25 mouse cellular contexts compared by ENCODE assay signal in the genomic region with DNA sequence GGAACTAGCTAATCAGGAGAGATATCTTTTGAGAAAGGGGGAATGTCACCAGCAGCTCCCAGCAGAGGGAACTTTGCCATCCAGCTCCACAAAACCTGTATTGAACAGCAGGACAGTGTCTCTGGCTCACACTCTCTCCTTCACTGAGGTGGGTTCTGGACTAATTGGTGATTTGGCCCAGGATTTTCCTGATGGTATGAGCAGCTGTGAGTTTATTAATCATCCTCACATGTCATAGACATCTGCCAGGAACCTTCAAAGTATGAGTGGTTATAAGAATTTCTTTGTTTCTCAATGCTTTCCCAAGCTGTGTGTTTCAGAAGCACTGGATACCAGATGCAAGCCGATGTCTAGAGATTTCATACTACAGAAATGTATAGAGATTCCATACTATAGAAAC. TPM values are rescaled to one million over a fixed set of nuclear protein-coding genes. Genes with fewer than 3 reads are reported as not detected.
DNase-seq lines count a peak whose midpoint lies in the region; ATAC-seq and TF ChIP-seq lines count a peak whose summit lies in the region.
"Had no signal": no experiment of that assay in that cellular context is flagged by ENCODE, and none has a peak within 500 bp of the region (broad histone marks: within the 10 kb centered on the region; RNA-seq: fewer than 3 reads in every experiment).

No protein-coding gene starts in this region.

- no peak for ATAC-seq in forebrain, embryonic 12.5 days (ENCODE audit: low FRiP score)
- no peak for ATAC-seq in forebrain, embryonic 11.5 days (replicated peaks; ENCODE audit: low FRiP score)
- ATAC-seq in embryonic facial prominence, embryonic 13.5 days (ENCODE audit: insufficient number of reproducible peaks, insufficient read depth, low FRiP score, low TSS enrichment, low read depth), result no peak
- no peak for ATAC-seq in limb, embryonic 14.5 days (ENCODE audit: low FRiP score, low read depth)
- ATAC-seq: hindbrain, embryonic 16.5 days; intestine, postnatal 0 days; midbrain, embryonic 16.5 days had no signal

- H3K27ac ChIP-seq in forebrain, embryonic 12.5 days, result peak overlapping the region; percentile 19; the same call in 1 of the 2 replicates
- H3K27ac ChIP-seq in forebrain, embryonic 11.5 days (ENCODE audit: low read depth, low read length), result no peak overlapping the region
- peak overlapping the region; percentile 75 for H3K27ac ChIP-seq in embryonic facial prominence, embryonic 13.5 days
- peak overlapping the region; percentile 78 for H3K27ac ChIP-seq in limb, embryonic 14.5 days (replicated peaks; ENCODE audit: low read depth, low read length)
- H3K27ac ChIP-seq: gastrocnemius, adult 2 months; kidney, postnatal 0 days; layer of hippocampus, adult 2 months; liver, embryonic 13.5 days had no signal

- H3ac ChIP-seq in C2C12 (ENCODE audit: control insufficient read depth, insufficient read length, low read depth), result no peak overlapping the region

- no peak for DNase-seq in forebrain, embryonic 11.5 days (ENCODE audit: low spot score)
- peak; percentile 55 for DNase-seq in limb, embryonic 14.5 days (ENCODE audit: low spot score)
- DNase-seq in urinary bladder, postnatal 4 days (ENCODE audit: low spot score in 2 of 2), result no peak
- DNase-seq in frontal cortex, postnatal 25 days (ENCODE audit: low spot score in 2 of 2), result no peak
- DNase-seq: cerebellum, adult 2 months; gastrocnemius, adult 2 months; heart, postnatal 4 days; layer of hippocampus, postnatal 36 days; liver, embryonic 13.5 days; lung, embryonic 14.5 days; lung, postnatal 36 days; right cerebral cortex, postnatal 25 days had no signal

- H3K4me3 ChIP-seq in forebrain, embryonic 12.5 days (replicated peaks), result no peak overlapping the region
- no peak overlapping the region for H3K4me3 ChIP-seq in forebrain, embryonic 11.5 days (ENCODE audit: low read depth, low read length)
- H3K4me3 ChIP-seq in C2C12 (ENCODE audit: insufficient read depth, poor library complexity, severe bottlenecking), result no peak overlapping the region
- no peak overlapping the region for H3K4me3 ChIP-seq in embryonic facial prominence, embryonic 13.5 days
- H3K4me3 ChIP-seq in limb, embryonic 14.5 days (replicated peaks; ENCODE audit: low read length), result no peak overlapping the region
- H3K4me3 ChIP-seq: gastrocnemius, adult 2 months; heart, embryonic 13.5 days; layer of hippocampus, adult 2 months; liver, embryonic 13.5 days; stomach, embryonic 15.5 days had no signal

- TF ChIP-seq POLR2A in limb, embryonic 14.5 days (IDR thresholded peaks at IDR 0.05; ENCODE audit: borderline replicate concordance, extremely low read depth, insufficient read depth, insufficient read length), result no peak

- no peaks in the 10 kb centered on the region for H3K79me2 ChIP-seq in C2C12 (ENCODE audit: control insufficient read depth, insufficient read depth)

- H3K9ac ChIP-seq in forebrain, embryonic 12.5 days, result no peak overlapping the region
- H3K9ac ChIP-seq in forebrain, embryonic 11.5 days (ENCODE audit: low read length), result no peak overlapping the region
- H3K9ac ChIP-seq in embryonic facial prominence, embryonic 13.5 days, result no peak overlapping the region
- H3K9ac ChIP-seq in limb, embryonic 14.5 days (ENCODE audit: low read depth, low read length, severe bottlenecking), result no peak overlapping the region
- H3K9ac ChIP-seq: heart, embryonic 13.5 days; liver, embryonic 13.5 days; lung, embryonic 14.5 days; stomach, embryonic 15.5 days had no signal

- peaks cover 31% of the 10 kb centered on the region for H3K4me1 ChIP-seq in forebrain, embryonic 12.5 days
- H3K4me1 ChIP-seq in forebrain, embryonic 11.5 days (replicated peaks; ENCODE audit: control insufficient read depth, insufficient read depth, low read length), result peaks cover 10% of the 10 kb centered on the region
- H3K4me1 ChIP-seq in embryonic facial prominence, embryonic 13.5 days, result peaks cover 47% of the 10 kb centered on the region
- H3K4me1 ChIP-seq in limb, embryonic 14.5 days (ENCODE audit: control insufficient read depth, insufficient read depth, low read length), result peaks cover 35% of the 10 kb centered on the region
- H3K4me1 ChIP-seq: liver, embryonic 13.5 days had no signal

- no peak for TF ChIP-seq CTCF in C2C12 (IDR thresholded peaks at IDR 0.05; ENCODE audit: control insufficient read depth, insufficient read depth, insufficient read length)

- no peaks in the 10 kb centered on the region for H3K36me3 ChIP-seq in forebrain, embryonic 12.5 days (replicated peaks)
- no peaks in the 10 kb centered on the region for H3K36me3 ChIP-seq in forebrain, embryonic 11.5 days (ENCODE audit: control insufficient read depth, insufficient read depth, low read length)
- no peaks in the 10 kb centered on the region for H3K36me3 ChIP-seq in C2C12 (ENCODE audit: control insufficient read depth, insufficient read depth)
- H3K36me3 ChIP-seq in embryonic facial prominence, embryonic 13.5 days, result no peaks in the 10 kb centered on the region
- H3K36me3 ChIP-seq in limb, embryonic 14.5 days (ENCODE audit: control insufficient read depth, insufficient read depth, low read length), result peaks cover 4% of the 10 kb centered on the region
- H3K36me3 ChIP-seq: heart, embryonic 13.5 days; liver, embryonic 13.5 days; stomach, embryonic 15.5 days had no signal

- no peaks in the 10 kb centered on the region for H3K9me3 ChIP-seq in forebrain, embryonic 12.5 days
- H3K9me3 ChIP-seq in forebrain, embryonic 11.5 days (ENCODE audit: control insufficient read depth, low read length), result no peaks in the 10 kb centered on the region
- H3K9me3 ChIP-seq in embryonic facial prominence, embryonic 13.5 days, result no peaks in the 10 kb centered on the region
- no peaks in the 10 kb centered on the region for H3K9me3 ChIP-seq in limb, embryonic 14.5 days (ENCODE audit: control insufficient read depth, low read length)
- H3K9me3 ChIP-seq: heart, embryonic 13.5 days; liver, embryonic 13.5 days; stomach, embryonic 15.5 days had no signal

- no peak overlapping the region for H3K4me2 ChIP-seq in forebrain, embryonic 12.5 days
- no peak overlapping the region for H3K4me2 ChIP-seq in forebrain, embryonic 11.5 days (ENCODE audit: low read depth, low read length, severe bottlenecking)
- peak overlapping the region; percentile 11 for H3K4me2 ChIP-seq in embryonic facial prominence, embryonic 13.5 days
- H3K4me2 ChIP-seq in limb, embryonic 14.5 days (replicated peaks; ENCODE audit: low read depth, low read length, severe bottlenecking), result no peak overlapping the region
- H3K4me2 ChIP-seq: heart, embryonic 13.5 days; liver, embryonic 13.5 days; lung, embryonic 14.5 days; stomach, embryonic 15.5 days had no signal

- H3K27me3 ChIP-seq in forebrain, embryonic 12.5 days, result no peaks in the 10 kb centered on the region
- H3K27me3 ChIP-seq in forebrain, embryonic 11.5 days (ENCODE audit: control insufficient read depth, insufficient read depth, low read length), result no peaks in the 10 kb centered on the region
- H3K27me3 ChIP-seq in C2C12 (ENCODE audit: control insufficient read depth, insufficient read depth, insufficient read length), result no peaks in the 10 kb centered on the region
- H3K27me3 ChIP-seq in embryonic facial prominence, embryonic 13.5 days, result no peaks in the 10 kb centered on the region
- H3K27me3 ChIP-seq in limb, embryonic 14.5 days (ENCODE audit: control insufficient read depth, insufficient read depth, low read length), result no peaks in the 10 kb centered on the region
- H3K27me3 ChIP-seq: CH12.LX; heart, embryonic 13.5 days; liver, embryonic 13.5 days; stomach, embryonic 15.5 days had no signal

- WGBS in forebrain, embryonic 12.5 days, result 93% methylated on average over 1 of the region's 1 CpGs
- 100% methylated on average over 1 of the region's 1 CpGs for WGBS in forebrain, embryonic 11.5 days
- 57% methylated on average over 1 of the region's 1 CpGs for WGBS in embryonic facial prominence, embryonic 13.5 days
- 70% methylated on average over 1 of the region's 1 CpGs for WGBS in limb, embryonic 14.5 days

- no peaks in the 10 kb centered on the region for H3K79me3 ChIP-seq in C2C12 (ENCODE audit: low read depth)

TF ChIP-seq in C2C12, 6 proteins besides CTCF, POLR2A, EP300 and RAD21:
- TF ChIP-seq MYOG (IDR thresholded peaks at IDR 0.05; ENCODE audit: control insufficient read depth, extremely low read depth, insufficient read length), result no peak
- TF ChIP-seq MYOD1 (IDR thresholded peaks at IDR 0.05; ENCODE audit: control insufficient read depth, insufficient read length, low read depth), result peak; percentile 63

RNA-seq across cellular contexts. Expression of gene Cpa4, which starts 6.8 kb away (rescaled TPM):
- polyA plus RNA-seq in forebrain, embryonic 12.5 days (2016; fragmentation: Nextera tagmentation; extraction: Ambion mirVana), result 4.7 and 5.2 TPM in 2 replicates
- polyA plus RNA-seq in forebrain, embryonic 11.5 days (2014; fragmentation: Nextera tagmentation; extraction: Ambion mirVana), result 5.4 and 5.6 TPM in 2 replicates
- polyA plus RNA-seq in C2C12 (2012; fragmentation: generic; extraction: Trizol), result not detected
- 0.83 and 1.4 TPM in 2 replicates for polyA plus RNA-seq in embryonic facial prominence, embryonic 13.5 days (2015; fragmentation: Nextera tagmentation; extraction: Ambion mirVana)
- 4.4 and 5.4 TPM in 2 replicates for polyA plus RNA-seq in limb, embryonic 14.5 days (2012; rRNA removed)
- 1.9 and 2.1 TPM in 2 replicates for polyA plus RNA-seq in limb, embryonic 14.5 days (2014; fragmentation: Nextera tagmentation; extraction: Ambion mirVana)
- polyA plus RNA-seq: gonadal fat pad, adult 2 months; spleen, adult 2 months had no signal

RNA-seq across cellular contexts. Expression of gene Cpa2, which starts 33.6 kb away (rescaled TPM):
- 4.6 and 7.0 TPM in 2 replicates for polyA plus RNA-seq in forebrain, embryonic 12.5 days (2016; fragmentation: Nextera tagmentation; extraction: Ambion mirVana)
- polyA plus RNA-seq in forebrain, embryonic 11.5 days (2014; fragmentation: Nextera tagmentation; extraction: Ambion mirVana), result 4.0 TPM in 2 replicates
- not detected for polyA plus RNA-seq in C2C12 (2012; fragmentation: generic; extraction: Trizol)
- 6.3 and 6.4 TPM in 2 replicates for polyA plus RNA-seq in embryonic facial prominence, embryonic 13.5 days (2015; fragmentation: Nextera tagmentation; extraction: Ambion mirVana)
- polyA plus RNA-seq in limb, embryonic 14.5 days (2012; rRNA removed), result 5.2 and 6.6 TPM in 2 replicates
- 5.3 and 6.5 TPM in 2 replicates for polyA plus RNA-seq in limb, embryonic 14.5 days (2014; fragmentation: Nextera tagmentation; extraction: Ambion mirVana)

RNA-seq across cellular contexts. Expression of gene Cpa5, which starts 35.9 kb away (rescaled TPM):
- 0.21 and 0.24 TPM in 2 replicates for polyA plus RNA-seq in forebrain, embryonic 12.5 days (2016; fragmentation: Nextera tagmentation; extraction: Ambion mirVana)
- polyA plus RNA-seq in forebrain, embryonic 11.5 days (2014; fragmentation: Nextera tagmentation; extraction: Ambion mirVana), result 0.15 and 0.72 TPM in 2 replicates
- not detected for polyA plus RNA-seq in C2C12 (2012; fragmentation: generic; extraction: Trizol)
- 0.12 and 0.28 TPM in 2 replicates for polyA plus RNA-seq in embryonic facial prominence, embryonic 13.5 days (2015; fragmentation: Nextera tagmentation; extraction: Ambion mirVana)
- polyA plus RNA-seq in limb, embryonic 14.5 days (2012; rRNA removed), result 0.81 and 0.87 TPM in 2 replicates
- polyA plus RNA-seq in limb, embryonic 14.5 days (2014; fragmentation: Nextera tagmentation; extraction: Ambion mirVana), result 0.57 and 0.99 TPM in 2 replicates
- polyA plus RNA-seq: cerebellum, adult 2 months; intestine, postnatal 0 days; liver, embryonic 13.5 days; lung, embryonic 14.5 days; midbrain, embryonic 16.5 days; spleen, adult 2 months had no signal
